Mouse (Mus musculus) limb, embryonic 11.5 days (tissue): ENCODE data around the gene Dnase1l3. TPM values are rescaled to one million over a fixed set of nuclear protein-coding genes. Genes with fewer than 3 reads are reported as not detected.

ENCODE experiments used
- ATAC-seq: fragments of 200-750 bp; cut with Nextera tagmentation; 2 replicates; pipeline ENCODE4 v1.8.0; 2017; ENCODE audit warnings: low read depth; ENCODE audit not compliant: insufficient number of reproducible peaks, low FRiP score, low TSS enrichment
- DNase-seq: peaks from one replicate; pipeline ENCODE4 v3.0.0-alpha.2; 2015; ENCODE audit warnings: low spot score
- H3K27ac ChIP-seq: fragments of 300-500 bp; sonication (generic); replicated peaks from 2 replicates; pipeline ENCODE4 v1.5.1; 2014; ENCODE audit warnings: low read depth, mild to moderate bottlenecking, low read length
- H3K27me3 ChIP-seq: fragments of 300-500 bp; sonication (generic); 2 replicates; pipeline ENCODE4 v1.6.1; 2014; ENCODE audit warnings: mild to moderate bottlenecking, low read length, mixed read lengths; ENCODE audit not compliant: control insufficient read depth, insufficient read depth
- H3K36me3 ChIP-seq: fragments of 300-500 bp; sonication (generic); 2 replicates; pipeline ENCODE4 v1.6.1; 2014; ENCODE audit warnings: mild to moderate bottlenecking, low read length, moderate library complexity, mixed read lengths; ENCODE audit not compliant: control insufficient read depth, insufficient read depth
- H3K4me1 ChIP-seq: fragments of 300-500 bp; sonication (generic); 2 replicates; pipeline ENCODE4 v1.6.1; 2014; ENCODE audit warnings: low read length, mixed read lengths; ENCODE audit not compliant: control insufficient read depth, insufficient read depth
- H3K4me2 ChIP-seq: fragments of 300-500 bp; sonication (generic); 2 replicates; pipeline ENCODE4 v1.6.1; 2014; ENCODE audit warnings: low read depth, mild to moderate bottlenecking, moderate library complexity; ENCODE audit not compliant: severe bottlenecking
- H3K4me3 ChIP-seq: fragments of 300-500 bp; sonication (generic); 2 replicates; pipeline ENCODE4 v1.5.1; 2014; ENCODE audit warnings: low read depth, low read length
- H3K9ac ChIP-seq: fragments of 300-500 bp; sonication (generic); 2 replicates; pipeline ENCODE4 v1.6.1; 2014; ENCODE audit warnings: mild to moderate bottlenecking, low read length
- H3K9me3 ChIP-seq: fragments of 300-500 bp; sonication (generic); 2 replicates; pipeline ENCODE4 v1.6.1; 2016; ENCODE audit warnings: low read length; ENCODE audit not compliant: control insufficient read depth
- WGBS: fragments of 180-500 bp; shearing (Covaris S2); extraction: QIAGEN DNeasy Blood & Tissue Kit; methylation state at CpG from one replicate; pipeline ENCODE4 v1.1.7; 2014; 5-methylcytosine and 5-hydroxymethylcytosine counted together
- polyA plus RNA-seq: library from polyadenylated mRNA; unstranded; fragments of >200 nt; fragmentation: Nextera tagmentation; extraction: Ambion mirVana; gene quantifications from 2 replicates; pipeline ENCODE4 v1.2.1, GENCODE M21; 2014

Dnase1l3 gene
- polyA plus RNA-seq, 1 experiment from 2014 or later = 0.04 TPM

DNA sequence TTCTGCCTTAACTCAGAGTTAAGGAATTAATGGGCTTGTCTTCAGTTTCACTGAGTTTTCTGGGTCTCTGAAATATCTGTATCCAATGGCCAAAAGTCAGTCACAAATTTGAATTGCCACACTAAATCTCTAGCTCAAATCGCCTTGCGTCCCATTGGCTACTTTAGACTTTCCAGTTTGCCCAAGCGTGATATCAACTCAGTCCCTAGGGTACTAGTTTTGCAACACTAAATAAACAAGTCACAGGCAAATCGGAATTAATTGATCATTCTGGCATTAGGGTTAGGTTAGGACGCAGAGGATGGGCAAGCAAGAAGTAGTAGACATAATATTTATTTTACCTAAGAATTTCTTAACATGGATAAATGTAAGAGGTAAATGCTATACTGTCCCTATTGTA, 5.9 kb upstream of the Dnase1l3 start:
- DNase-seq (no peak), ATAC-seq (no peak)
- Histone ChIP-seq H3K27ac (no peak overlapping the region), H3K36me3 (no peaks in the 10 kb centered on the region), H3K4me1 (peaks cover 3% of the 10 kb centered on the region; the same call in 1 of the 2 replicates), H3K9ac (no peak overlapping the region), H3K4me2 (no peak overlapping the region), H3K4me3 (no peak overlapping the region), H3K9me3 (no peaks in the 10 kb centered on the region), H3K27me3 (peaks cover 14% of the 10 kb centered on the region)
- WGBS = 85% methylated on average over 5 of the region's 5 CpGs

DNA sequence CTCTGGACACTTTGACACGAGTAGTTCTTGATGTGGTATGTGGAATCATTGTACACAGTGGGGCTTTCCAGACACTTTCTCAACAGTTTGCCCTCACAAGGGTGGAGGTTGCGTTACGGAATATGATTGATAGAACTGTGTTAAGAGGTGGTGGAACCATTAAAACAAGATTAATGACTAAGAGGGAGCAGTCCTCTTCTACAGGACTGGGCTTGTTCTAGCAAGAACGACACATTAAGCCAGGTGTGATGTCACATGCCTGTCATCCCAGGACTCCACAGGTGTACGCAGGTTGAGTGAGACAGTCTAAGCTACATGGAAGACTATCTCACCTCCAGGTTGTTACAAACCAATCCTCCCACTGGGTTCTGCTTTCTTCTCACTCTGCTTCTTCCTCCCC, 5.1 kb upstream of the Dnase1l3 start:
- H3K4me1 ChIP-seq = peaks cover 3% of the 10 kb centered on the region; the same call in 1 of the 2 replicates
- H3K9ac ChIP-seq = no peak overlapping the region
- H3K9me3 ChIP-seq = no peaks in the 10 kb centered on the region
- H3K27ac ChIP-seq = no peak overlapping the region
- no peak overlapping the region for H3K4me3 ChIP-seq
- ATAC-seq (no peak), DNase-seq (no peak)
- H3K27me3 ChIP-seq = peaks cover 14% of the 10 kb centered on the region
- no peaks in the 10 kb centered on the region for H3K36me3 ChIP-seq
- no peak overlapping the region for H3K4me2 ChIP-seq
- WGBS = 69% methylated on average over 5 of the region's 5 CpGs

DNA sequence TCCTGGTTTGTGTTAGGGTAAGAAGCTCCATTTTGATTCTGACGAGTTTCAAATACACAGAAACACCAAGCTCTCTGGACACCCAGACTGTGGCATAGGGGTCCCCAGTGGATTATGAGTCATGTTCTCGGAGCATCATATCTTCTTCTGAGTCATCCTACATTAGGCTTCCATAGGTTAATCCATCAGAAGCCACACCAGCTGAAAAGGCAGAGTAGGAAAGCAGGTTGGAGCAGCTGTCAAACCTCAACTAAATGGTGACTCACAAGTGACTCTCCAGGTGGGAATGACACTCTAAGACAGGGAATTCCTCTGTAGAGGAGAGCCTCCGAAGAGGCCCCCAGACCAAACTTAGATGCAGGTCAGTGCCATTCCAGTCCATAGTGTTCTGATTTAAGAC, 4.7 kb upstream of the Dnase1l3 start:
- H3K27me3 ChIP-seq = peaks cover 12% of the 10 kb centered on the region
- H3K9ac ChIP-seq = no peak overlapping the region
- DNase-seq (no peak), ATAC-seq (no peak)
- no peak overlapping the region for H3K27ac ChIP-seq
- H3K4me3 ChIP-seq = no peak overlapping the region
- H3K4me1 ChIP-seq = peaks cover 3% of the 10 kb centered on the region; the same call in 1 of the 2 replicates
- H3K9me3 ChIP-seq = no peaks in the 10 kb centered on the region
- H3K4me2 ChIP-seq = no peak overlapping the region
- WGBS = 85% methylated on average over 3 of the region's 3 CpGs
- no peaks in the 10 kb centered on the region for H3K36me3 ChIP-seq

DNA sequence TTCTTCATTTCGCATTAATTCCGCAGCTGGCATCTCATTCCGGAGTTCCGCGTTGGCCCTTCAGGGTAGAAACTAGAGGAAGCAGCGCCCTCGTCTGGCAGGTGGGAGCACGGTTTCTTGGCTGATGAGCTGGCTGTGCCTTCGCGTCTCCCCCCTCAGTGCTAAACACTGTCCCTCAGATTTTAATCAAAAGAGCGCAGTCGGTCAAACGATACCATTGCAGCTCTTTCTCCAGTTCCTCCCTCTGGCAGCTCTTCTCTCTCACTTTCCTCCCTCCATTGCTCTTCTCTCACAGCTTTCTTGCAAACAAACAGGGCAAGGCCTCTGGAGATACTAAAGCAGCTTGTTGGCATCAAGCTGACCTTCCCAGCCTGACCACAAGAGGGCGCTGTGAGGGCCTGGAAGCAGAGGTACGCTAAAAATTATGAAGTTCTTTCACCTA, 2.9 kb upstream of the Dnase1l3 start:
- 2% methylated on average over 15 of the region's 15 CpGs for WGBS
- peak overlapping the region; percentile 35 for H3K4me2 ChIP-seq
- H3K36me3 ChIP-seq = no peaks in the 10 kb centered on the region
- H3K9ac ChIP-seq = no peak overlapping the region; the same call in 1 of the 2 replicates
- H3K4me1 ChIP-seq = no peaks in the 10 kb centered on the region
- H3K9me3 ChIP-seq = no peaks in the 10 kb centered on the region
- H3K27me3 ChIP-seq = peaks cover 12% of the 10 kb centered on the region
- DNase-seq (peak; percentile 93), ATAC-seq (no peak)
- no peak overlapping the region for H3K27ac ChIP-seq
- H3K4me3 ChIP-seq = no peak overlapping the region

DNA sequence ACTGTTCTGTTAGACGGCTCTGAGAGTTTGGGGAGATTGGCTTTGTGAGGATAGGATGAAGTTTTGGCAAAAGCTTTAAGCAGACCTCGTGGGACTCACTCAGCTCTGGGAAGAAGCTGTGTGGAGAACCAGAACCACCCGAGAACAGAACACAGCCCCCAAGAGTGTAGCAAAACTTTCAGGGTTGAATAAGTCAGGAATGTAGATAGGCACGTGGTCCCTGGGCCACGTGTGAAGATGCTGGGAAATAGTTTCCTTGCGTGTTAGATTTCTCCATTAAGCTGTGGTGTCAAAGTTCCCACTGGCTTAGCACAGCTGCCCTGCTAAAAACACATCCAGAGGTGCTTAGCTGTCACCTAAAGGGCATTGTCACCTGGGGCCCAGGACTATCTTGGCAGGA, 2.2 kb downstream of the Dnase1l3 start:
- Histone ChIP-seq H3K27me3 (no peaks in the 10 kb centered on the region), H3K4me3 (no peak overlapping the region), H3K4me2 (no peak overlapping the region), H3K4me1 (no peaks in the 10 kb centered on the region), H3K9me3 (no peaks in the 10 kb centered on the region), H3K36me3 (no peaks in the 10 kb centered on the region), H3K9ac (no peak overlapping the region), H3K27ac (no peak overlapping the region)
- no peak for ATAC-seq
- WGBS = 67% methylated on average over 6 of the region's 6 CpGs
- DNase-seq = no peak

DNA sequence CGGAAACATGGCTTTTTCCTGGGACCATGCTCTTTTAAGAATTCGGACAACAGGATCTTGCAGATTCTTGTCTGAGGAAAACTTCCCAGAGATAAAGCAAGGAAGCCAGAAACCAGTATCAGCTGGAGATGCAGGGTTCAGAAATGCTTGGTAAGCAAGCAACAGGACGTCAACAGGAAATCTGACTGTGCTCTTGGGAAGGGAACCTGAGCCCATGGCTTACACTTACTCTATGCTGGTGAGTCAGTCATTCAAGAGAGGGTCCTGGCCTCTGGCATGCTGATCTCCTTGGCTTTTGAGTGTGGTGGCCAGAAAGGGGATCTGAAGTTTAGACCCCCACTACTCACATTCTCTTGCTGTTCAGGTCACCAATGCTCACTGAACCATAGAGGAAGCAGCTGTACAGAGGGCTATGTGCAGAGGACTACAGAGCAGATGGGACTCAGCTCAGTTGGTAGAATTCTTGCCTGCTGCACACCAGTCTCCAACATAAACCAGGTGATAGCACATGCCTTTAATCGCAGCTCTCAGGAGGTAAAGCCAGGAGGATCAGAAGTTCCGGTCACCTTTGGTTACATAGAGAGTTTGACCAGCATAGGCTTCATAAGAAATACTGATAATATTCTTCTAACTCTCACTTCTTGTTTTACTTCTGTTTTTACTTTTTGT, 3.1 kb downstream of the Dnase1l3 start:
- no peaks in the 10 kb centered on the region for H3K9me3 ChIP-seq
- H3K27me3 ChIP-seq = no peaks in the 10 kb centered on the region
- no peak overlapping the region for H3K4me3 ChIP-seq
- H3K36me3 ChIP-seq = no peaks in the 10 kb centered on the region
- H3K4me1 ChIP-seq = no peaks in the 10 kb centered on the region
- WGBS = 86% methylated on average over 5 of the region's 5 CpGs
- no peak for DNase-seq
- ATAC-seq = no peak
- no peak overlapping the region for H3K9ac ChIP-seq
- no peak overlapping the region for H3K4me2 ChIP-seq
- H3K27ac ChIP-seq = no peak overlapping the region

DNA sequence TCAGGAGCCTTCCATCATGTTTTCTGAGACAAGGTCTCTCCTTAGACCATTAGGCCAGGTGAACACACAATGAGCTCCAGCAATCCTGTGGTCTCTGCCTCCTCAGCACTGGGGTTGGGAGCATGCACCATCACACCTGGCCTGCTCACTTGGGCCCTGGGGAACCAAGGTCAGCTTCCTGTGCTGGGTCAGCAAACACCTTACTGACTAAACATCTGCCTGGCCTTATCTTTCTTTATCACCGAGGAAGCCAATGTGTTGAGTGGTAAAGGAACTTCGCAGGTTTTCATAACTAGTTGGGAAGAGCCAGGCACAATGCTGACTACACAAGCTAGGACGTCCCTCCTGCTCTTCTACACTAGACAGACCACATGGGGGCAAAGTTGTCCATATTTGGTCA, 4.4 kb downstream of the Dnase1l3 start:
- DNase-seq = no peak
- no peaks in the 10 kb centered on the region for H3K9me3 ChIP-seq
- H3K27ac ChIP-seq = no peak overlapping the region
- H3K36me3 ChIP-seq = no peaks in the 10 kb centered on the region
- no peak overlapping the region for H3K4me3 ChIP-seq
- 77% methylated on average over 3 of the region's 3 CpGs for WGBS
- no peaks in the 10 kb centered on the region for H3K4me1 ChIP-seq
- no peak for ATAC-seq
- no peak overlapping the region for H3K9ac ChIP-seq
- H3K4me2 ChIP-seq = no peak overlapping the region
- H3K27me3 ChIP-seq = no peaks in the 10 kb centered on the region

DNA sequence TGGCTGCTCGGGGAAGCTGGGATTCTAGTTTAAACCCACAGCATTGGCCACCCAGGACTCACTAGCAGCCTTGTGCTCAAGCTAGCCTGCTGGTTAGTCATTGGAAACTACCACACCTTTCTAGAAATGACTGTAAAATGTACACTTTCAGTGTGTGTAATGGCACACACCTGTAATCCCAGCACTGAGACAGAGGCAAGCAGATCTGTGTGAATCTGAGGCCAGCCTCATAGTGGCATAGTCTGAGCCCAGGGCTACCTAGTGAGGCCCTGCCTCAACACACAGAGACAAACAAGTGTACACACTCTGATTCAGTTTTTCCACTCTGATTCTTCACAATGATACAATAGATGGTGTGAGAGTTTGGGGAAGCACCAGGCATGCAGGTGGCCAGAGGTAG, 5.0 kb downstream of the Dnase1l3 start:
- H3K9ac ChIP-seq = no peak overlapping the region
- no peaks in the 10 kb centered on the region for H3K4me1 ChIP-seq
- 86% methylated on average over 1 of the region's 1 CpGs for WGBS
- H3K27ac ChIP-seq = no peak overlapping the region
- ATAC-seq = no peak
- H3K27me3 ChIP-seq = no peaks in the 10 kb centered on the region
- H3K9me3 ChIP-seq = no peaks in the 10 kb centered on the region
- no peak overlapping the region for H3K4me2 ChIP-seq
- no peak overlapping the region for H3K4me3 ChIP-seq
- H3K36me3 ChIP-seq = no peaks in the 10 kb centered on the region
- DNase-seq = no peak

DNA sequence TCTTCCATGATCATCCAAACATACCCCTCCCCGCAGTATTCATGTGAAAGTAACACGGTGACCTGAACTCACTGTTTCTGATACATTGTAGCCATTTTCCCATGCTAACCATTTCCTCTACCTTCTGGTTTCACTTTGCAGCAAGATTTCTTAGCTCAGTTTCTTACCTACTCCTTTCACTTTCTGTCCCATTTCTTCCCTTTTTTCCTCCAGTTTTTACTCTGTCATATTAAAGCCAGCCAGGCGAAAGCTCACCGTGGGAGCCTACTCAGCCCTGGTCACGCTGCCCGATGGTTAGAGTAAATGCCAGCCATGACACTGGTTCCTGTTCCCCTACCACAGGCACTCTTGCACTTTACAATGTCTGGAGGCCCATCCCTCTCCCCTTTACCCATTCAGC, 7.5 kb downstream of the Dnase1l3 start:
- no peaks in the 10 kb centered on the region for H3K9me3 ChIP-seq
- no peaks in the 10 kb centered on the region for H3K4me1 ChIP-seq
- H3K4me3 ChIP-seq = no peak overlapping the region
- no peak overlapping the region for H3K4me2 ChIP-seq
- 94% methylated on average over 6 of the region's 6 CpGs for WGBS
- H3K9ac ChIP-seq = no peak overlapping the region
- DNase-seq = no peak
- no peak for ATAC-seq
- H3K27ac ChIP-seq = no peak overlapping the region
- no peaks in the 10 kb centered on the region for H3K36me3 ChIP-seq
- H3K27me3 ChIP-seq = no peaks in the 10 kb centered on the region
